Mouse (Mus musculus) liver, adult 2 months (tissue): ENCODE results near the gene Thsd7b. TPM values are rescaled to one million over a fixed set of nuclear protein-coding genes. Genes with fewer than 3 reads are reported as not detected.
"Not testable (repeated sequence)": the region's sequence is repeated elsewhere in the genome, so short reads cannot be mapped to it uniquely, and the experiment has no call there.

ENCODE experiments used
- DNase-seq: peaks from one replicate; pipeline ENCODE4 v3.0.0-alpha.2; 2011; ENCODE audit warnings: low read depth, low spot score; ENCODE audit errors: extremely low read depth
- H3K27ac ChIP-seq: fragments of 200-500 bp; replicated peaks from 2 replicates; pipeline ENCODE4 v1.5.1; 2012; ENCODE audit warnings: low read depth, mild to moderate bottlenecking, control low read depth, inconsistent platforms, low read length; ENCODE audit not compliant: insufficient read depth
- H3K27me3 ChIP-seq: fragments of 200-500 bp; 2 replicates; pipeline ENCODE4 v1.6.1; 2012; ENCODE audit warnings: mild to moderate bottlenecking, moderate library complexity, low read length, inconsistent platforms; ENCODE audit not compliant: control insufficient read depth, insufficient read depth
- H3K36me3 ChIP-seq: fragments of 200-500 bp; 2 replicates; pipeline ENCODE4 v1.6.1; 2012; ENCODE audit warnings: low read length, inconsistent platforms; ENCODE audit not compliant: control insufficient read depth, insufficient read depth
- H3K4me1 ChIP-seq: fragments of 200-500 bp; 2 replicates; pipeline ENCODE4 v1.6.1; 2011; ENCODE audit warnings: low read length; ENCODE audit not compliant: control insufficient read depth, insufficient read depth
- H3K4me3 ChIP-seq: fragments of 200-500 bp; 2 replicates; pipeline ENCODE4 v1.5.1; 2011; ENCODE audit warnings: low read depth, mild to moderate bottlenecking, control low read depth, low read length, moderate library complexity; ENCODE audit not compliant: insufficient read depth
- H3K79me2 ChIP-seq: fragments of 200-500 bp; 2 replicates; pipeline ENCODE4 v1.6.1; 2012; ENCODE audit warnings: inconsistent platforms, mild to moderate bottlenecking, low read length, moderate library complexity; ENCODE audit not compliant: control insufficient read depth, insufficient read depth
- H3K9ac ChIP-seq: fragments of 200-500 bp; 2 replicates; pipeline ENCODE4 v1.6.1; 2012; ENCODE audit warnings: low read depth, mild to moderate bottlenecking, control low read depth, inconsistent platforms, low read length
- CTCF ChIP-seq: fragments of 200-500 bp; IDR thresholded peaks from 2 replicates; pipeline ENCODE4 v1.5.1; 2011; ENCODE audit warnings: low read depth, low read length, control low read depth
- POLR2A ChIP-seq: fragments of 200-500 bp; IDR thresholded peaks from 2 replicates; pipeline ENCODE4 v1.6.1; 2011; ENCODE audit warnings: low read length, control low read depth; ENCODE audit not compliant: insufficient read depth; ENCODE audit errors: extremely low read depth
- WGBS: fragments of 180-500 bp; shearing (Covaris S2); methylation state at CpG from one replicate; pipeline ENCODE4 v1.1.7; 2018; 5-methylcytosine and 5-hydroxymethylcytosine counted together
- polyA plus RNA-seq: library from polyadenylated mRNA; depleted of rRNA; stranded (reverse); fragments of >200 nt; gene quantifications from 2 replicates; pipeline ENCODE4 v1.2.3, GENCODE M21; 2012
- total RNA-seq: library from RNA; depleted of rRNA; stranded (reverse); fragments of >200 nt; gene quantifications from 2 replicates; pipeline ENCODE4 v1.2.3, GENCODE M21; 2014

Gene Thsd7b
- total and polyA plus RNA-seq, 2 experiments = not detected

GRCm38 (mm10) chr1:129608395-129608794 is 335.3 kb downstream of the Thsd7b start:
- no peak for DNase-seq
- no peaks in the 10 kb centered on the region for H3K4me1 ChIP-seq
- H3K36me3 ChIP-seq = no peaks in the 10 kb centered on the region
- TF ChIP-seq POLR2A = no peak
- TF ChIP-seq CTCF = no peak
- 53% methylated on average over 3 of the region's 3 CpGs for WGBS
- no peak overlapping the region for H3K9ac ChIP-seq
- no peak overlapping the region for H3K27ac ChIP-seq
- no peaks in the 10 kb centered on the region for H3K79me2 ChIP-seq
- H3K27me3 ChIP-seq = no peaks in the 10 kb centered on the region
- H3K4me3 ChIP-seq = no peak overlapping the region

DNA sequence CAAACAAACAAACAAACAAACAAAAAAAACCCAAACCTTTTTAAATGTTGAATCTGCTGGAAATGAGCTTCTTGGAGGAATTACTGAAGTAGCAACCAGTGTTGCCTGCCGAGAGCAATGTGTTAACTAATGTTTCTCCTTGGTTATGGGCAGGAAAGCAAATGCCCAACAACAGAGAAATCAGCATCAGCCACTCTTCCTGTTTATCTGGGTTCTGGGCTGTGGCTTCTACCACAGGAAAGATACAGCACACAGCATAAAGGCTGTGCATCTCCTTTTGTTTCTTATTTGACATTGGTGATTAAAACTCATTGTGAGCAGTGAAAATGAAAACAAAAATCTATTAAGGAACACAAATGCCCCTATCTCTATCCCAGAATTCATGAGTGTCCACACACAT is 343.0 kb downstream of the Thsd7b start:
- 59% methylated on average over 1 of the region's 1 CpGs for WGBS
- Histone ChIP-seq H3K36me3 (no peaks in the 10 kb centered on the region), H3K79me2 (no peaks in the 10 kb centered on the region), H3K27me3 (no peaks in the 10 kb centered on the region), H3K4me3 (no peak overlapping the region), H3K4me1 (no peaks in the 10 kb centered on the region), H3K27ac (no peak overlapping the region), H3K9ac (no peak overlapping the region)
- DNase-seq = no peak
- no peak for TF ChIP-seq CTCF
- TF ChIP-seq POLR2A = no peak

- Histone ChIP-seq H3K27ac (no peak overlapping the region), H3K9ac (no peak overlapping the region), H3K79me2 (no peaks in the 10 kb centered on the region), H3K27me3 (no peaks in the 10 kb centered on the region), H3K4me3 (no peak overlapping the region), H3K4me1 (no peaks in the 10 kb centered on the region), H3K36me3 (no peaks in the 10 kb centered on the region)
- 79% methylated on average over 7 of the region's 7 CpGs for WGBS
- no peak for DNase-seq
- no peak for TF ChIP-seq CTCF
- TF ChIP-seq POLR2A = no peak
These were observed 346.6 kb downstream of the Thsd7b start for GRCm38 (mm10) chr1:129619440-129620301.

GRCm38 (mm10) chr1:129624519-129624918 is 351.4 kb downstream of the Thsd7b start:
- H3K27me3 ChIP-seq = no peaks in the 10 kb centered on the region
- H3K4me1 ChIP-seq = no peaks in the 10 kb centered on the region
- no peak overlapping the region for H3K27ac ChIP-seq
- H3K79me2 ChIP-seq = no peaks in the 10 kb centered on the region
- DNase-seq = no peak
- H3K4me3 ChIP-seq = no peak overlapping the region
- no peak for TF ChIP-seq CTCF
- TF ChIP-seq POLR2A = no peak
- H3K36me3 ChIP-seq = no peaks in the 10 kb centered on the region
- no peak overlapping the region for H3K9ac ChIP-seq
- 65% methylated on average over 6 of the region's 6 CpGs for WGBS

GRCm38 (mm10) chr1:129635146-129635545 is 362.0 kb downstream of the Thsd7b start:
- no peak for TF ChIP-seq POLR2A
- no peak for TF ChIP-seq CTCF
- H3K79me2 ChIP-seq = no peaks in the 10 kb centered on the region
- no peak overlapping the region for H3K9ac ChIP-seq
- H3K4me3 ChIP-seq = no peak overlapping the region
- no peaks in the 10 kb centered on the region for H3K36me3 ChIP-seq
- H3K27me3 ChIP-seq = no peaks in the 10 kb centered on the region
- WGBS = 72% methylated on average over 4 of the region's 4 CpGs
- H3K27ac ChIP-seq = no peak overlapping the region
- no peaks in the 10 kb centered on the region for H3K4me1 ChIP-seq
- no peak for DNase-seq

DNA sequence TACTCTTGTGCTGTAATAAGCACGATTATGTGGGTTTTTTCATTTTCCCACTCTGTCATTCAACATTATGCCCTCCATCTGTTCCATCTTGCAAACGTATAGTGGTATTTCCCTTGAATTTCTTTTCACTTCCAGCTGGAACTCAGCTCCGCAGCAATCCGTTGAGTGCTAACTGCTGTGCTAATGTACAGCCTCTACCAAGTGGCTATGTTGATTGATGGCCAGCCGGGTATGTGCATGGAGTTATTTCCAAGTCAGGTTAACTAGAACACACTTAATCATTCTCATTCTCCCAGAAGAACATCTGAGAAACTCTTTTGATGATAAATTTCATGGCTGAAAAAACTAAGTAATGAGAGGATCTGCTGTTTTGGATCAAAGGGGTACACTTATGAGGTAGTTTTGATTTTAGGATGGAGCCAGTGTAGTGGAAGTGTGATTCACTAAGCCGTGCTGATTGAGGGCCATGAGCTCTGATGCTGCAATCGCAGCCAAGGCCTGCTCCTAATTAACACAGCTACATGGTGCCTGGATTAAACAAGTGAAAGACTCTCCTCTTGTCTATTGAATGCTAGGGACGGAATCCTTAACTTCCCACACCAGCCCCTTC is 371.3 kb downstream of the Thsd7b start:
- TF ChIP-seq POLR2A (no peak), CTCF (no peak)
- no peak overlapping the region for H3K9ac ChIP-seq
- no peaks in the 10 kb centered on the region for H3K36me3 ChIP-seq
- WGBS = 81% methylated on average over 8 of the region's 8 CpGs
- no peak overlapping the region for H3K27ac ChIP-seq
- no peak for DNase-seq
- no peaks in the 10 kb centered on the region for H3K79me2 ChIP-seq
- no peaks in the 10 kb centered on the region for H3K27me3 ChIP-seq
- no peak overlapping the region for H3K4me3 ChIP-seq
- no peaks in the 10 kb centered on the region for H3K4me1 ChIP-seq

GRCm38 (mm10) chr1:129651448-129651847 is 378.3 kb downstream of the Thsd7b start:
- not testable (repeated sequence) for H3K79me2 ChIP-seq, H3K36me3 ChIP-seq, DNase-seq, H3K27me3 ChIP-seq, H3K4me3 ChIP-seq, H3K27ac ChIP-seq, H3K9ac ChIP-seq, H3K4me1 ChIP-seq
- 89% methylated on average over 6 of the region's 6 CpGs for WGBS
